Mouse (Mus musculus) small intestine, adult 2 months (tissue): ENCODE measurements around the gene Astl. TPM values are rescaled to one million over a fixed set of nuclear protein-coding genes. Genes with fewer than 3 reads are reported as not detected.

ENCODE experiments used
- H3K27ac ChIP-seq: fragments of 200-500 bp; 2 replicates; pipeline ENCODE4 v1.5.1; 2012; ENCODE audit warnings: low read depth, low read length, control low read depth, inconsistent platforms; ENCODE audit not compliant: insufficient read depth
- H3K27me3 ChIP-seq: fragments of 200-500 bp; 2 replicates; pipeline ENCODE4 v1.6.1; 2012; ENCODE audit warnings: mild to moderate bottlenecking, moderate library complexity, low read length, inconsistent platforms; ENCODE audit not compliant: control insufficient read depth, insufficient read depth
- H3K36me3 ChIP-seq: fragments of 200-500 bp; 2 replicates; pipeline ENCODE4 v1.6.1; 2012; ENCODE audit warnings: mild to moderate bottlenecking, low read length, control low read depth, inconsistent platforms; ENCODE audit not compliant: control insufficient read depth, insufficient read depth
- H3K4me1 ChIP-seq: fragments of 200-500 bp; 2 replicates; pipeline ENCODE4 v1.6.1; 2012; ENCODE audit warnings: low read length, inconsistent platforms, mixed read lengths; ENCODE audit not compliant: control insufficient read depth, insufficient read depth, insufficient read length
- H3K4me3 ChIP-seq: fragments of 200-500 bp; 2 replicates; pipeline ENCODE4 v1.5.1; 2012; ENCODE audit warnings: low read depth, mild to moderate bottlenecking, control low read depth, inconsistent platforms, low read length, moderate library complexity
- CTCF ChIP-seq: fragments of 200-500 bp; IDR thresholded peaks from 2 replicates; pipeline ENCODE4 v1.5.1; 2012; ENCODE audit warnings: low read depth, mild to moderate bottlenecking, control low read depth, inconsistent platforms, low read length, moderate library complexity, mixed read lengths; ENCODE audit not compliant: insufficient replicate concordance, insufficient read length; ENCODE audit errors: extremely low read depth
- POLR2A ChIP-seq: fragments of 200-500 bp; IDR thresholded peaks from 2 replicates; pipeline ENCODE4 v1.6.1; 2012; ENCODE audit warnings: low read depth, mild to moderate bottlenecking, control low read depth, inconsistent platforms, low read length, moderate library complexity
- WGBS: fragments of 180-500 bp; shearing (Covaris S2); methylation state at CpG from one replicate; pipeline ENCODE4 v1.1.7; 2018; 5-methylcytosine and 5-hydroxymethylcytosine counted together
- polyA plus RNA-seq: library from polyadenylated mRNA; depleted of rRNA; stranded (reverse); fragments of >200 nt; gene quantifications from 2 replicates; pipeline ENCODE4 v1.2.3, GENCODE M21; 2012; rRNA removed

Astl gene
- polyA plus RNA-seq, 1 experiment, result not detected

GRCm38 (mm10) chr2:127387521-127387920 lies 49.1 kb downstream of the Astl start:
- H3K36me3 ChIP-seq, result no peaks in the 10 kb centered on the region
- H3K4me3 ChIP-seq, result no peak overlapping the region
- H3K4me1 ChIP-seq, result no peaks in the 10 kb centered on the region
- TF ChIP-seq CTCF (no peak), POLR2A (no peak)
- no peaks in the 10 kb centered on the region for H3K27me3 ChIP-seq
- WGBS, result 72% methylated on average over 2 of the region's 2 CpGs
- no peak overlapping the region for H3K27ac ChIP-seq

GRCm38 (mm10) chr2:127390352-127390751 lies 51.9 kb downstream of the Astl start:
- Histone ChIP-seq H3K4me3 (no peak overlapping the region), H3K27ac (no peak overlapping the region), H3K36me3 (no peaks in the 10 kb centered on the region), H3K27me3 (no peaks in the 10 kb centered on the region), H3K4me1 (no peaks in the 10 kb centered on the region)
- WGBS, result 53% methylated on average over 3 of the region's 3 CpGs
- TF ChIP-seq POLR2A (no peak), CTCF (no peak)

GRCm38 (mm10) chr2:127390846-127391245 lies 52.4 kb downstream of the Astl start:
- no peaks in the 10 kb centered on the region for H3K36me3 ChIP-seq
- no peak overlapping the region for H3K4me3 ChIP-seq
- H3K4me1 ChIP-seq, result no peaks in the 10 kb centered on the region
- no peak overlapping the region for H3K27ac ChIP-seq
- H3K27me3 ChIP-seq, result no peaks in the 10 kb centered on the region
- TF ChIP-seq POLR2A (no peak), CTCF (no peak)
- 62% methylated on average over 4 of the region's 4 CpGs for WGBS

GRCm38 (mm10) chr2:127391323-127391722 lies 52.9 kb downstream of the Astl start:
- Histone ChIP-seq H3K27me3 (no peaks in the 10 kb centered on the region), H3K4me1 (no peaks in the 10 kb centered on the region), H3K36me3 (no peaks in the 10 kb centered on the region), H3K27ac (no peak overlapping the region), H3K4me3 (no peak overlapping the region)
- TF ChIP-seq POLR2A, result no peak
- TF ChIP-seq CTCF, result no peak
- 30% methylated on average over 3 of the region's 3 CpGs for WGBS

- Histone ChIP-seq H3K4me1 (no peaks in the 10 kb centered on the region), H3K27me3 (no peaks in the 10 kb centered on the region), H3K36me3 (no peaks in the 10 kb centered on the region), H3K4me3 (no peak overlapping the region), H3K27ac (no peak overlapping the region)
- 82% methylated on average over 5 of the region's 5 CpGs for WGBS
- no peak for TF ChIP-seq CTCF
- TF ChIP-seq POLR2A, result no peak
Measured at GRCm38 (mm10) chr2:127394606-127395161, 56.2 kb downstream of the Astl start.

GRCm38 (mm10) chr2:127398738-127399137 lies 60.3 kb downstream of the Astl start:
- no peak overlapping the region for H3K27ac ChIP-seq
- 87% methylated on average over 7 of the region's 7 CpGs for WGBS
- H3K4me3 ChIP-seq, result no peak overlapping the region
- H3K27me3 ChIP-seq, result no peaks in the 10 kb centered on the region
- H3K36me3 ChIP-seq, result no peaks in the 10 kb centered on the region
- H3K4me1 ChIP-seq, result no peaks in the 10 kb centered on the region
- TF ChIP-seq POLR2A (no peak), CTCF (no peak)

Other genes starting within 250 kb of the Astl start
- 0.86 and 2.2 TPM in 2 replicates for gene Ncaph, start 204.7 kb upstream of the Astl start, polyA plus RNA-seq
- 2.4 and 6.6 TPM in 2 replicates for gene Itpripl1, start 195.2 kb upstream of the Astl start, polyA plus RNA-seq
- 0.34 and 0.60 TPM in 2 replicates for gene 1810024B03Rik, start 130.4 kb upstream of the Astl start, polyA plus RNA-seq
- 13.9 and 25.5 TPM in 2 replicates for gene Snrnp200, start 130.3 kb upstream of the Astl start, polyA plus RNA-seq
- gene Ciao1, start 90.8 kb upstream of the Astl start, polyA plus RNA-seq, result 19.2 and 35.1 TPM in 2 replicates
- gene Tmem127, start 90.7 kb upstream of the Astl start, polyA plus RNA-seq, result 67.2 and 183 TPM in 2 replicates
- 47.5 and 74.3 TPM in 2 replicates for gene Stard7, start 68.4 kb upstream of the Astl start, polyA plus RNA-seq
- 5.2 and 10.2 TPM in 2 replicates for gene Dusp2, start 2.5 kb upstream of the Astl start, polyA plus RNA-seq
- 0.48 and 0.53 TPM in 2 replicates for gene Adra2b, start 24.6 kb downstream of the Astl start, polyA plus RNA-seq
- 0.05 TPM in 1 of 2 replicates, not detected in the other for gene Gpat2, start 86.6 kb downstream of the Astl start, polyA plus RNA-seq
- 3.6 and 8.2 TPM in 2 replicates for gene Fahd2a, start 105.9 kb downstream of the Astl start, polyA plus RNA-seq
- gene Kcnip3, start 183.5 kb downstream of the Astl start, polyA plus RNA-seq, result 0.81 and 2.4 TPM in 2 replicates
- gene Prom2, start 202.8 kb downstream of the Astl start, polyA plus RNA-seq, result 0.71 and 2.1 TPM in 2 replicates
- gene Zfp661, start 248.5 kb downstream of the Astl start, polyA plus RNA-seq, result 0.62 and 0.66 TPM in 2 replicates
- gene Mrps5, start 248.6 kb downstream of the Astl start, polyA plus RNA-seq, result 28.1 and 31.2 TPM in 2 replicates